Mouse (Mus musculus) cerebellum, postnatal 10 days (tissue): ENCODE measurements around the gene U2af2.

ENCODE experiments used
- DNase-seq, 2 experiments: peaks; one replicate each; pipeline ENCODE4 v3.0.0; 2021; ENCODE audit warnings: mixed read lengths in 2 of 2

Gene U2af2

DNA sequence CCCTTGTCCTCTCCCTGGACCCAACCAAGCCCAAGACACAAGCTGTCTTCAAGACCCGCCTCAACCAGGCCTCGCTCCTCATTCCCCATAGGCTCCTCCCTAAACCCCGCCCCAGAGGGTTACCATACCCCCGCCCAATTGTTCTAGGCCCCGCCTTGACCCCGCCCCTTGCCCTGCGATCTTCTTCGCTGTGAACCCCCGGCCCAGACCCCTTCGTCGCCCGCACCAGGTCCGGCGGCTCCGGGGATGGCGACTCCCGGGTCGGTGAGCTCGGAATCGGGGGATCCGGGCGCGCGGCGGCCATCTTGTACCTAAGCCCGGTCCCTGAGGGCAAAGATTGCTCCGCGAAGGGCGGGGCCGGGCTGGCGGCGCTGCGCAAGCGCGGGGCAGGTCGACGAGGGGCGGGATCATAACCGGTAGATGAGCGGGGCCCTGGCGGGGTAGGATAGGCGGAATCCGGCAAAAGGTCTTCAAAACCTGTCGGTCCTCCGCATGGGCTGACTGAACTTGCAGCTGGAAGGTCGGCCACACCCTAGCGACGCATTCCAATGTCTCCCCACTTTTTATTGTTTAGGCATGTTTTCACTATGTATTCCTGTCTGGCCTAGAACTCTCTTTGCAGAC, 23.7 kb upstream of the U2af2 start, which contains the start of gene Zfp784:
Gene Zfp784 (minus strand): TSS at position 338 of the 624 bp plus-strand sequence.
- DNase-seq: peak; percentile 97

DNA sequence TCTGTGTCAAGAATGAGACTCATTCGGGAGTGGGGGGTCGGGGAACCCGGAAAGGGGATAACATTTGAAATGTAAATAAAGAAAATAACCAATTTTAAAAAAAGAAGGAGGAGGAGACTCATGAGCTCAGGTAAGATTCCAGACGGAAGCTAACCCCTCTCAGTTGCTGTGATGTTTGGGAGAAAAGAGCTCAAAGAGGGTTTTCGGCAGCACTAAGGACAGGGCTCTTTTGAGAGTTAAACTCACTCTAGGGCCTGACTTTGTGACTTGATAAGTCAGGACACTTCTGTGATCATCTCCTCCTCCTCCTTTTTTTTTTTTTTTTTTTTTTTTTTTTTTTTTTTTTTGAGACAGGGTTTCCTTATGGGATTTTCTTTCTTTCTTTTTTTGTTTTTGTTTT, 23.0 kb upstream of the U2af2 start:
- DNase-seq: no peak

DNA sequence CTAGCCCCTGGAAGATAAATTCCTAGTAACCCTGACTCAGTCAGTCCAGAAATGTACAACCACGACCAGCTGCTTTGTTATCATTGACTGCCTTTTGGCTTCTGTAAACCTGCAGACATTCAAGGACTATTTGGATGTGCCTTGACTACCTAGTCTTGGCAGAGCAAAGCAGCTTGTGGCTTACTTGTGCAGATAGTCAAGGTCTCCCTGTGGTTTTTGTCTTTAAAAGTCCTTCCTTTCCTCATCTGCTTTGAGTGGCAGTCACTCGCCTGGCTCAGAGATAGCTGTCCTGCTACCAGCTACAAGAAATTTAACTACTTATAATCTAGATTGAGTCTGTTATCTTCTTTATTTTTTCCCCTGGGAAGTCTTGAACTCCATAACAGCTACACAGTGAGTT, 17.0 kb upstream of the U2af2 start:
- DNase-seq: no peak

DNA sequence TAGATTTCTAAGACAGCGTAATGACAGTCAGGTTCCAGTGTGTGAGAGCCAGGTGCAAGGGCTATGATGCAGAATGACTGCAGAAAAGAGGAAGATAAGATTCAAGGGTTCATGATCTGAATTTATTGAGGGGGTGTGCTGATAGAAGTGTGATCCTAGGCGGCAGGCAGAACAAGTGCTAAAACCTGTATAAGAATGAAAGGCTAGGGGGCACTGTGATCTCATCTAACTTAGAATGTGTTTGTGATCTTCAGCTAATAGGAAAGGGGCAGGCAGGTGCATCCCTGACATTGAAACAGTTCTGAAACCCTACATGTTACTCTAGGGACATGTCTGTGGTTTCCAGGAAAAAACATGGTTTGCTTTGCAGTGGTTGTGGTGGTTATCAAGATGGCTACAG, 15.8 kb upstream of the U2af2 start:
- DNase-seq: no peak

DNA sequence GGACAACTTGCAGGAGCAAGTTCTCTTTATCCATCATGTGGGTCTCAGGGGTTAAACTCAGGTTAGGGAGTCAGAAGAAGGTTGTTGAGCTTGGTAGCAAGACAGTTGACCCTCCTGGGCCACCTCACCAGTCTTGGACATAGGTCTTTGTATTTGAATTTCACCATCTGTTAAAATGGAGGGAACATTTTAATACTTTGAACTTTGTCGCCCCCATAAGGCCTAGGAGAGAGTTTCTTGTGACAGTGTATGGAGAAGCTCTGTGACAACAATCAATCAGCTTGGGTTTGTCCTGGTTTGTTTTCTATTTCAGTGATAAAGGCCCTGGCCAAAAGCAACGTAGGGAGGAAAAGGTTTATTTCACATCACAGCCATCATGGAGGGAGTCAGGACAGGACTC, 14.6 kb upstream of the U2af2 start:
- peak; percentile 62 to 78 for DNase-seq

DNA sequence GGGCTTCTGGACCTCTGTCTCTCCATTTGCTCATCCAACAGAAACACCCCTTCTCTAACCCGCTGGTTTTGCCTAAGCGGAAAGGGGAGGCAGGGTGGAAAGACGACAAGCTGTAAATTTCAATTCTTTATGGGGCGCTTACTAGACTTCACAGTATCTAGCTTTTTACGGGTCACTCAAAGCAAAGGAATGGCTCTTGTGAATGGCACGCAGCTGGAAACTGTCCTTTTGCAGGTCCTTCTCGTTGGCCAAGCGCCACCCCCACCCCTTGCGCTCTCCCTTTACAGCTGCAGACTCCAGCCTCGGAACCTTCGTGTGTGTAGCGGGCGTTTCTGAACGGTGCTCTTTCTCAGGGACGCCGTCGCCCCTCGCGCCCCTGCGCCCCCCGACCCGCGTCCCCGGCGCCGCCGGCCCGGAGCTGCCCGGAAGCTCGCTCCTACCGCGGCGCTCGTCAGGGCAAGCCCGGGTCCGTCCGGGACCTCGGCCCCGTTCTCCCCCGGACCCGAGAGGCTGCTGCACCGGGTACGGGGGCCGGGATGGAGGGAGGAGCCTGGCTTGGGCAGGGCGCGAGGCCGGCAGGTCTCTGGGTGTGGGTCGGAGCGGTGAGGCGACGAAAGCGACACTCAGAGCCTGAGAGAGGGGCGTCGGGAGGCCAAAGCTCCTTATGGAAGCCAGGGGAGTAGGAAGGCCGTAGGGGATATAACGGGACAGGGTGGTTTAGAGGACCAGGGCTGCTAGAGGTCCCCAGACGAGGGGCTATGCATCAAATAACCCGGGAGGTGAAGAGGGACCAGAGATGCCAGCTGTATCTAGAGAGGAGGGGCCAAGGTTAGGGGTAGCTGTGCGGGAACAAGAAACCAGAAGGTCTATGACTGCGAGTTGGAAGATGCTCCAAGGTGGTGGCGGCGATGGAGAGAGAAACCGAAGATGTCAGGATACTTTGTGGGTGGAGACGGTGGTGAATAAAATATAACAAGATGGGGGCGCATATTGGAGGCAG, 10.4 kb upstream of the U2af2 start, which contains the start of gene Zfp580:
Gene Zfp580 (plus strand): TSS at position 346 of the 1,000 bp plus-strand sequence.
- peak; percentile 91 to 92 for DNase-seq

DNA sequence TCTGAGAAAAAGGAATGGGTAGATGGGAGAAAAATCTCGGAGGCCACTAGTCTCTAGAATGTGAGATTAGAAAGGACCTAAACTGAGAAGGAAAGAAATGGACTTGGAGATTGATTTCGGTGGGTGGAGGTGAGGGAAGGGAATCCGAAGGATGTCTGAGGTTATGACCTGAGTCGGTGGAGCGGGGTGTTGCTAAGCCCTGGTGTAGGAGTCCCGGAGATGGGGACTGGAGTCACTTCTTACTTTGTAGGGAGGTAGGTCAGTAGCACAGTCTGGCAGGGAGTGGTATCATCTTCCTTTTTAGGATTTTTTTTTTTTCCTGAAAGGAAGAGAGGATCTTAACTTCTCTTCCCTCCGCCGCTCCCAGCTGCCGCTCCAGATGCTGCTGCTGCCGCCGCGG, 9.5 kb upstream of the U2af2 start:
- peak; percentile 29 to 47 for DNase-seq

DNA sequence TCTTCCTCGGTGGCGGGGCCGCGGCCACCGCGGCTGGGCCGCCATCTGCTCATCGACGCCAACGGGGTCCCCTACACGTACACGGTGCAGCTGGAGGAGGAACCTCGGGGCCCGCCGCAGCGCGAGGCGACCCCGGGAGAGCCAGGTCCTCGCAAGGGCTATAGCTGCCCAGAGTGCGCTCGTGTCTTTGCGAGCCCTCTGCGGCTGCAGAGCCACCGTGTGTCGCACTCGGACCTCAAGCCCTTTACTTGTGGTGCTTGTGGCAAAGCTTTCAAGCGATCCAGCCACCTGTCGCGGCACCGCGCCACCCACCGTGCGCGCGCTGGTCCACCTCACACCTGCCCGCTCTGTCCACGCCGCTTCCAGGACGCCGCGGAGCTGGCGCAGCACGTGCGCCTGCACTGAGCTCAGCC, 9.0 kb upstream of the U2af2 start:
- peak; percentile 53 for DNase-seq

DNA sequence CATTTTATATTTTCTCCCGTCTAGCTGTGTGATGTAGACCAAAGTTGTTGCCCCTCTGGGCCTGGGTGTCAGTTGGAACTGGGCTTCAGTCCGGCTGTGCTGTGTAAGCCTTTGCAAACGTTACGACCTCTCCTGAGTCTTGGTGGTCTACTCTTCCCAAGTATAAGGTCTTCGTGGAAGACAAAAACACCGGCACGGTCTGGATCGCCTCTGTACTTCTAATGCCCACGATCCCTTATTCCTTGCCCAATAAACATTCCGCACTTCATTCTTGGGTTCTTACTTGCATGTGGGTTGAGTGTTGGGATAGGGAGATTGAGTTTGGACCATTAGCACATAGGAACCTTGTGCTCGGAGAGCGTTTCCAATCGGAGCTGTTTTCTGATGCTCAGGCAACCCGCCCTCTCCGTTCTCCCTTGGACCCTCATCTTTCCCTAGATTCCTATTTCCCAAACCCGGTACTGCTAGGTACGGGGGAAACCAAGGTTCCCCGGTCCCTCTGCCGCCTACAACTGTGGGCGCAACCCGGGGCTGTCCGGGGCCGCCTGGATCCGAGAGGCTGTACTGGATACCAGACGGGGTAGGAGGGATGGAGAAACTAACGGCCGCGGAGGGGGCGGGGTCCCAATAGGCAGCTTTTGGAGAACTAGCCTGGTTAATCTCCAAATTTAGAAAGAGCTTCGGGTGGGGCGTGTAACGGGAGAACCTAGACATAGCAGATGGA, 8.3 kb upstream of the U2af2 start:
- DNase-seq: peak; percentile 50 to 57

DNA sequence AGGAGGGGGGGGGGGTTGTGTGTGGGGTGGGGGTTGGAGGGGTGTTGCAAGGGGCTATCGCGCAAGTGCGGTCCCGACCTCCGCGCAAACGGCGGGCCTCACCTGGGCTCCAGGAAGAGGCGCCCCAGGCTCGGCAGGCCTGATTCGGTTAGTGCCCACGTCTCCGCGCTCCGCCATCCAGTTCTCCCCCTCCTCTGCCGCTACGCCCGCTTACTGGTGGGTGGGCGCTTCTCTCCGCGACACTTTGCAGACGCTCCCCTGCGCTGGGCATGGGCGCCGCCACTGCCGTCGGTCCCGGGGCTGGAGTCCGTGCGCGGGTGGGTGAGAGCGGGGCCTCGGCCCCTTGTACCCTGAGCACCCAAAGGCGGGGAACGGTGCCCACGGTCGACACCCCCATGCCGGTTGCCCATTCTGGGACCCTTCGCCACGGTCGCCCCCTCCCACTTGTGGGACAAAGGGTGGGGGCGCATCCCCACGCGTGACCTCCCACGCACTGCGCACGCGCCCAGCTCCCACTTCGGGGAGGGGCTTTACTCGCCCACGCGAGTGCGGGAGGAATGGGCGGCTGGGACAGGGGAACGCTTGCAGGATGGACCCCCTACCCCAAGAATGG, 5.2 kb upstream of the U2af2 start:
- DNase-seq: peak; percentile 78 to 80

DNA sequence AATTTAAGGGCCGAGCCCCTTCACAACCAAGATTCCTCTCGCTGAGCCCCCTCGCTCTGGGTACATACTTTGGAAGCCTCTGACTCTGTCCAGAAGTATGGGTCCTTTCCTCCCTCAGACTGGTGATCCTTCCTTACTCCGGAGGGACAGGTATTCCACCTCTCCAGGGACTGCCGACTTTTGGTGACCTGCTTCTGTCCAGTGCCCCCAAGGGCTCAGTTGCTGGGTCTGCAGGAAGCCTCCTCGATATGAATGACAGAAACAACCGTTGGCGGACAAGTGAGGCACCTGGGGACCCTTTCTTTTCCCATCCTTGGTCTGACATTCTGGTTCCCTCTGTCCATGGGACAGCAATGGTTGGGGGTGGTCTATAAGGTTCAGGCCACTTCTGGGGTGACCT, 4.6 kb upstream of the U2af2 start:
- DNase-seq: peak in 1 of 2 experiments; percentile 28

DNA sequence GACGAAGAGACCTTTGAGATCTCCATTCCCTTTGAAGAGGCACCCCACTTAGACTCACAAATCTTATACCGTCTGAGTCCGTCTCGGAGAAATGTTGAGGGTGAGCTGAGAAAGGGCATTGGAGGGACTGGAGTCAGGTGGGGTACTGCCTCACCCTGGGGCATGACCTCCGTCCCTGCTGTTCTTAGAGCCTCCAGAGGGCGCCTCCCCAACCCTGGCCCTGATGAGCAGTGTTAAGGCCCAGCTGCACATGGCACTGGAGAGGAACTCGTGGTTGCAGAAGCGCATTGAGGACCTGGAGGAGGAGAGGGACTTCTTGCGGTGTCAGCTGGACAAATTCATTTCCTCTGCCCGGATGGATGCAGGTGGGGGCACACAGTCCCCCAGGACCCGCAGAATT, 4.1 kb upstream of the U2af2 start:
- peak; percentile 21 to 30 for DNase-seq

DNA sequence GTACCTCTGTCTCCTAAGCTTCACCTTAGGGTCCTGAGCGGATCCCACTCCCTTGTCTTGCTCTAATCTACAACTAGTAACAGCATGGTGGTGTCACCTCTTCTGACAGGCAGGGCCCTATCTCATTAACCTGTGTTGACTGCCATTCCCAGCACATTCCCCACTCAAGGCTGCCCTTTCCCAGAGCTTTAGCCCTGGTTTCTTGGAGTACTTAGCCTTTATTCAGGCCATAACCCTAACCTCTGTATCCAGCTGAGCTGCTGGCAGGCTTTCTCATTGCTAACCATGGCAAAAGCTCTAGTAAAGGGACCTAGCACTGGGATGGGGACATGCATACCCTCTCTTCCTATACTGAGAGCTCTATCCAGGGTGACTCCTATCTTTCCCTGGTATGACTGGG, 3.3 kb upstream of the U2af2 start:
- DNase-seq: peak in 1 of 2 experiments; percentile 33

DNA sequence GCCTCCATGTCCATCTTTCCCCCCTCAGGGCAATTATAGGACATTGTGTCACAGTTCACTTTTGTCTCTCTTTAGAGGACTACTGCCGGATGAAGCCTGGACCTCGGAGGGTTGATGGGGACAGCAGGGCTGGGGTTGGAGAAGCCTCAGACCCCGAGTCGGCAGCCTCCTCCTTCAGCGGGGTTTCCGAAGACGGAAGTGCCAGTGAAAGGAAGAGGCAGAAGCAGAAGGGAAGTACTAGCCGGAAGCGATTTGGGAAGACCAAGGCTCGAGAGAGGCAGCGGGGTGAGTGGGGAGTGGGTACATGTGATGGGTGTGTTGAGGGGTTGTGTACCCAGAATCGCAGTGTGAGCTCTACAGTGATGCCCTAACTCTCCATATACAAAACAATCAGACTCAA, 2.5 kb upstream of the U2af2 start:
- peak in 1 of 2 experiments; percentile 26 for DNase-seq

DNA sequence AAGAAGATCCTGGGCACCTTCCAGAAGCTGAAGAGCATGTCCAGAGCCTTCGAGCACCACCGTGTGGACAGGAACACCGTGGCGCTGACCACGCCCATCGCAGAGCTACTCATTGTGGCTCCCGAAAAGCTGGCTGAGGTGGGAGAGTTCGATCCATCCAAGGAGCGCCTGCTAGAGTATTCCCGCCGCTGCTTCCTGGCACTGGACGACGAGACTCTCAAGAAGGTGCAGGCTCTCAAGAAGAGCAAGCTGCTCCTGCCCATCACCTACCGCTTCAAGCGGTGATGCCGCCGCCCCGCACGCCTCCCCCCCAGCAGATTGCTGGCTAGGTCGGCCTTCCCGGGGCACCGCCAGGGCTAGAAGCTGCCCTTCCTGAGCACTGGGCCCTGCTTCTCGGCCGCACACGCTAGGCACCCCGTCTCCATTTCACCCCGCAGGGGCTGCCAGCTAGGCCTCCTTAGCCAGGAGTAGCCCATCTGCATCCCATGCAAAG, 1.7 kb upstream of the U2af2 start:
- DNase-seq: peak; percentile 95 to 96

DNA sequence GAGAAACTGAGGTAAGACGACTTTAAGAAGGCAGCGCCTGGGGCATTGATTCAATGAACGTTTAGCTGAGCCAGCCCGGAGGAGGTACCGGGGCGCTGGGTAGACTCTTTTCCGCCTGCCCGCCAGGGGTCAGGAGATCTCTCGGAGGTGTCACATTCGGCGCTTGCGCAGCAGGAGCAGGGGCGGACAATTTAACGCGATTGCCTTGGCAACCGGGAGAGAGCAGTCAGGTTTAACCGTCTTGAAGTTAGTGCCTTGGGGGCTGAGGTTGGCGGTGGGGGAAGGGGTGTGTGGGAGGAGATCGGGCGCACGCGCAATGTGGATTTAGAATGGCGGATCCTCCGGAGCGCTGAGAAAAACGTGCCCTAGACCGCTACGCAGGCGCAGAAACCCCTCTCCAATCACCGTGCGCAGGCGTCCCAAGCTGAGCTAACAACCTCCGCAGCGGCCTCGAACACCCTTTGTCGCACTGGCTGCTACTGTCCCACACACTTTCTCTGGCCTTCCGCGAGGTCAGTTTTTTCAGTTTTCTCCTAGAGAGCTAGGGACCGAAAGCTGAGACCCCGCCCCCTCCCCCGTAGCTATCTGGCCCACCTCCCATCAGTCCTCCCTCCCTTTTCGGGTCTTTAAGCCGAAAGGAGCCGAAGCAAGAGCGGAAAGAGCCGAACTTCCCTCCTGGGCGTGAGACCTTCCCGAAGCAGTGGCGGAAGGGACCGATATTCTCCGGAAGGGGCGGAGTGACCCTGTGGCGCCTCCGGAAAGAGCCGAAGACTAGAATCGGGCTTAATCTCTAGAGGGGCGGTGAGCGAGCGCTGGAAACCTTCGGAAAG, 784 bp upstream of the U2af2 start:
- peak; percentile 100 for DNase-seq

DNA sequence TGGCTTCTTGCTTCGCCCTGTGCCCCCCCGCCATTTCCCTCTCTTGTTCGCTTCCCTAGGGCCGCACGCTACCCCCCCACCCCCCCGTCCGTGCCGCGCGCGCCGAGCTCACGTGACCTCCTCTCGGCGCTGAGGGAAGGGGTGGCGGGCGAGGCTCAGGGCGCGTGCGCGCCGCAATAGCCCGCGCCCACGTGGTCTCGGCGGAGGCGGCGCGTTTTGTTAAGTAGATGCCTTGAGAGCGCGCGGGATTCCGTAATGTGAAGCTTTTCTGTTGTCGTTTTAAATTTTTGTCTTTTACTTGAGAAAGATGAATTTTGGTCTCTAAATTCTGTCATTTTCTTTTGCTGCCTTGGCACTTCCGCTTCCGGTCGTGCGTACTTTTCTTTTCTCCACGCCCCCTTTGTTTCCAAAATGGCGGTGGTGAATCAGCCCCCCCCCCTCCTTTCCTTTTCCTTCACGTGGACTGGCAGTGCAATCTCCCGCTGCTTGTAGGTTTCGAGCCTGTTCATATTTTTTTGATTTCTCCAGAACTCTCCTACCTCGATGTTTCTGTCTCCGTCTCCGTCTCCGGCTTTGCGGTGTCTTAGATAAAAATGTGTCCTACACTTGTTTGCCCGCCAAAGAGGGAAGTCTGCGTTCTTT, 538 bp downstream of the U2af2 start:
- peak; percentile 77 to 85 for DNase-seq

DNA sequence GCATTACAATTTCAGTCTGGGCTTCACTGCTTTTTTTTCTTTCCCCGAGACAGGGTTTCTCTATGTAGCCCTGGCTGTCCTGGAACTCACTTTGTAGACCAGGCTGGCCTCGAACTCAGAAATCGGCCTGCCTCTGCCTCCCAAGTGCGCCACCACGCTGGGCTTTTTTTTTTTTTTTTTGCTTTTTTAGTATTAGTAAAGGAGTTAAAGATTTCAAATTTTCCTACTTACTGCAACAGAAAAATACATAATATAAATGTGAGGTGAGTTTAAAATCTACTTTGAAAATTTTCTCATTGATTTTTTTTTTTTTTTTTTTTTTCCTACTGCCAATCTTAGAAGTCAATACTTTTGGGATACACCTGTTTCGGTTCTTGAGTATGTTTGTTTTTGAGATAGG, 2.9 kb downstream of the U2af2 start:
- no peak for DNase-seq

DNA sequence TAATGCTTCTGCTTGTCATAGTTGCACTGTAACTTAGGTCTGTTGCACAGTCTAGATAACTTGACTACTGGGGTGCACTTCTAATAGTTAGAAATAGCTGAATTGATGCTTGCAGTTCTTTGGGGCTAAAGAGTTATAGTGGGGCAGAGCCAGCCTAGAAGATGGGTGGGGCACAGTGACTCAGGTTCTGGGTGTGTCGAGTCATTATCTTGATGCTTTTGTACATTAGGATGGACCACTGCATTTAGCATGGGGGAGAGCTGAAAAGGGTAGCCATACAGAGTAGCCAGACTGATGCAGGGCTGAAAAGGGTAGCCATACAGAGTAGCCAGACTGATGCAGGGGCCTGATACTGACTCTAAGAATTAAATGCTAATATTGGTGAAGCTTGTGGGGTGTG, 11.6 kb downstream of the U2af2 start:
- no peak for DNase-seq

DNA sequence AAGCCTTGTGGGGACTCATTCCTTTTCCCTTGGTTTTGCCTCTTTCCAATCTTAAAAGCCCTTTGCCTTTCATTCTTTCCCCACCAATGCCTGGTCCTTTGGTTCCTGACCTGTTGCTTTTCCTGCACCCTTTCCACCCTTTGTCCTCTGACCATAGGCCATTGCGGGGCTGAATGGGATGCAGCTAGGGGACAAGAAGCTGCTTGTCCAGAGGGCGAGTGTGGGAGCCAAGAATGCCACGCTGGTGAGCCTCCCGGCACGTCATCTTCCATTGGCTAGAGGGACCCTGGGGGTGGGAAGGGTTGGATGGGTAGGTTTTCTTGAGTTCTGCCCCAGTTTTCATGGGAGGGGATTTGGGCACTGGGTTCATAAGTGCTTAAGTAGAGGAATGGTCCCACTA, 13.0 kb downstream of the U2af2 start:
- DNase-seq: no peak

DNA sequence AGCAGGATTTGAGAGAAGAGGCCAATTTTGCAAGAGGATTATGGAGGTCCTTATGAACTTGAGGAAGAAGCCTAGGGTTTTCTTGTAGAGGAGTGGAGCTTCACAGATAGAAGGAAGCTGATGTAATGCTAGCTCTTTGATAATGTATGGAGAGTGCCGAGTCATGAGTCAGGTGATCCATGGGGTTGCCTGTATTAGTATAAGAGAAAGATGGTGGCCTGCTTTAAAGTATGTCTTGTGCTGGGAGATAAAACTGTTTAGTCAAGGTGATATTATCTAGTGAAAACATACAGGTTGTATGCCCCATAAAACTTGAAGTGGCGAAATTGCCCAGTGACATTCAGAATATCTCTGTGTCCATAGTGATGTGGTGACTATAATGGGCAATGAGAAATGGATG, 15.0 kb downstream of the U2af2 start:
- no peak for DNase-seq
